Mouse (Mus musculus): ENCODE measurements at regions not wholly inside any gene's neighbourhood (a gene's known extent, or its start where the extent isn't known, plus 50 kb on each side); places are given as distances from the start of the nearest gene placed in this dataset.
"Not testable (repeated sequence)": the region's sequence is repeated elsewhere in the genome, so short reads cannot be mapped to it uniquely, and the experiment has no call there.

- DNase-seq (ENCODE audit: low spot score), result no peak
These were observed 704.5 kb upstream of the Nr2f1 start for GRCm38 (mm10) chr13:78904102-78904501.

GRCm38 (mm10) chr13:78900693-78901092 lies 701.1 kb upstream of the Nr2f1 start:
- no peak for DNase-seq (ENCODE audit: low spot score)

GRCm38 (mm10) chr13:78892252-78892651 lies 692.7 kb upstream of the Nr2f1 start:
- DNase-seq (ENCODE audit: low spot score), result no peak

- no peak for DNase-seq (ENCODE audit: low spot score)
These were observed 683.5 kb upstream of the Nr2f1 start for GRCm38 (mm10) chr13:78883062-78883461.

- DNase-seq (ENCODE audit: low spot score), result no peak
These were observed 673.0 kb upstream of the Nr2f1 start for GRCm38 (mm10) chr13:78872582-78872981.

GRCm38 (mm10) chr13:78871976-78872375 lies 672.4 kb upstream of the Nr2f1 start:
- no peak for DNase-seq (ENCODE audit: low spot score)

GRCm38 (mm10) chr13:78871254-78871653 lies 671.7 kb upstream of the Nr2f1 start:
- DNase-seq (ENCODE audit: low spot score), result no peak

GRCm38 (mm10) chr13:78824357-78824756 lies 624.8 kb upstream of the Nr2f1 start:
- not testable (repeated sequence) for DNase-seq (ENCODE audit: low spot score)

- DNase-seq (ENCODE audit: low spot score), result no peak
These were observed 610.1 kb upstream of the Nr2f1 start for GRCm38 (mm10) chr13:78809656-78810055.

GRCm38 (mm10) chr13:78802838-78803124 lies 603.2 kb upstream of the Nr2f1 start:
- DNase-seq (ENCODE audit: low spot score), result no peak

- no peak for DNase-seq (ENCODE audit: low spot score)
These were observed 602.7 kb upstream of the Nr2f1 start for GRCm38 (mm10) chr13:78802011-78802837.

GRCm38 (mm10) chr13:78799641-78800040 lies 600.1 kb upstream of the Nr2f1 start:
- no peak for DNase-seq (ENCODE audit: low spot score)

GRCm38 (mm10) chr13:78795228-78795627 lies 595.7 kb upstream of the Nr2f1 start:
- DNase-seq (ENCODE audit: low spot score), result no peak

- no peak for DNase-seq (ENCODE audit: low spot score)
These were observed 584.7 kb upstream of the Nr2f1 start for GRCm38 (mm10) chr13:78784285-78784684.

- no peak for DNase-seq (ENCODE audit: low spot score)
These were observed 584.2 kb upstream of the Nr2f1 start for GRCm38 (mm10) chr13:78783591-78784240.
